Comparison of ENCODE assay signal across 8 mouse cellular contexts in the genomic region with DNA sequence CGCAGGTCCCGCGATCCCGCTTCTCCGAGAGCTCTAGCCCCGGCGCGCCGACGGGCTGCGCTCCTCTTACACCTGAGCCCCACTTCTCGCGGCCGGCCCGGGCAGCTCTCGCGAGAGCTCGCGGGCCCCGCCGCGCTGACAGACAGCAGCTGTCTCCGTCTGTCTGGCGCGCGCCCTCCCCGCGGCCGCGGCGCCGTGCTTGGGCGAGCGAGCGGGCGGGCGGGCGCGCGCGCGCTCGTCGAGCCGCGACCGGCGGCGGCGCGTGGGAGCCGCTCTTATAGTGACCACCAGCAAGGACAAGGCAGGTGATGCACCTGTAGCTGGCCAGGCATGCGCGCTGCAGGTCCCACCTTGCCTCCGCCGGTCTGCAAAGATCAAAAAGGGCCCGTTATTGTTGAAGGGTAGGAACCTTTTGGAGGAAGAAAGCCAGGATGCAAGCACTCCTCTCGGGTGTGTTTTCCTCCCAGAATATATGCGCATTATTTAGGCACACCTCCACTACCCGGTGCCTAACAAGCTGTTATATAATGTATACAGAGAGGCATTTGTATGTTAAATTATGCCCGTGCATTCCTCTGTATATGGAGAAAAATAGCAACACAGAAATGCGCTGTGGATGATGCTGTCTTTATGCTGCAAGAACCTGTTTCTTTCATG. TPM values are rescaled to one million over a fixed set of nuclear protein-coding genes. Genes with fewer than 3 reads are reported as not detected.
A peak's percentile ranks its signal among the peaks of the same experiment; 100 is the strongest.
DNase-seq lines count a peak whose midpoint lies in the region; ATAC-seq and TF ChIP-seq lines count a peak whose summit lies in the region.

A gene (minus strand): TSS at position 34 of the 657 bp plus-strand sequence.

- H3K4me3 ChIP-seq in spleen, adult 2 months (ENCODE audit: extremely low read depth, insufficient read depth, insufficient read length): peak within 1 kb of the TSS; percentile 43
- H3K4me3 ChIP-seq in heart, embryonic 12.5 days: peak within 1 kb of the TSS; percentile 60
- H3K4me3 ChIP-seq in stomach, postnatal 0 days (ENCODE audit: low read depth, low read length): peak within 1 kb of the TSS; percentile 45

- peak within 1 kb of the TSS; percentile 49; the same call in 1 of the 2 replicates for H3K9ac ChIP-seq in heart, embryonic 12.5 days
- 0 out of 2 replicates have a peak within 1 kb of the TSS, but pooled peaks have one; percentile 18 for H3K9ac ChIP-seq in stomach, postnatal 0 days (ENCODE audit: low read length)

- no peak within 1 kb of the TSS for H3K27ac ChIP-seq in spleen, adult 2 months (ENCODE audit: insufficient read depth, low read length)
- H3K27ac ChIP-seq in heart, embryonic 12.5 days (ENCODE audit: poor library complexity, severe bottlenecking): no peak within 1 kb of the TSS
- H3K27ac ChIP-seq in stomach, postnatal 0 days (replicated peaks): no peak within 1 kb of the TSS

- H3K36me3 ChIP-seq in spleen, adult 2 months (ENCODE audit: control insufficient read depth, insufficient read depth, low read length): no peaks in the 10 kb centered on the region
- no peaks in the 10 kb centered on the region for H3K36me3 ChIP-seq in heart, embryonic 12.5 days
- H3K36me3 ChIP-seq in stomach, postnatal 0 days (ENCODE audit: control insufficient read depth, insufficient read depth, low read length): no peaks in the 10 kb centered on the region

- 1% methylated on average over 62 of the region's 62 CpGs for WGBS in spleen, adult 2 months
- under 1% methylated on average over 62 of the region's 62 CpGs for WGBS in heart, embryonic 12.5 days
- 2% methylated on average over 25 of the region's 62 CpGs for WGBS in stomach, postnatal 0 days

- H3K4me1 ChIP-seq in spleen, adult 2 months (ENCODE audit: control insufficient read depth, insufficient read depth, insufficient read length): peaks cover 12% of the 10 kb centered on the region
- peaks cover 25% of the 10 kb centered on the region for H3K4me1 ChIP-seq in heart, embryonic 12.5 days (replicated peaks)
- peaks cover 3% of the 10 kb centered on the region; the same call in 1 of the 2 replicates for H3K4me1 ChIP-seq in stomach, postnatal 0 days (replicated peaks; ENCODE audit: control insufficient read depth, insufficient read depth)

- ATAC-seq in heart, embryonic 12.5 days (ENCODE audit: insufficient number of reproducible peaks, low FRiP score): peak; percentile 81
- peak; percentile 73 for ATAC-seq in megakaryocyte-erythroid progenitor cell, adult 5-6 weeks (replicated peaks; ENCODE audit: low FRiP score, low TSS enrichment, poor library complexity, severe bottlenecking)
- ATAC-seq in stomach, postnatal 0 days (ENCODE audit: low FRiP score, low TSS enrichment): peak; percentile 89

- DNase-seq in spleen, adult 2 months (ENCODE audit: low read depth in 1 of 2, low spot score in 2 of 2): peak in 1 of 2 experiments; percentile 40
- DNase-seq in spleen, postnatal 14 days (ENCODE audit: low spot score in 2 of 2): no peak
- peak; percentile 78 for DNase-seq in embryo, embryonic 10 days (ENCODE audit: low spot score)
- peak; percentile 23 to 73 for DNase-seq in kidney, postnatal 36 days
- DNase-seq in stomach, postnatal 0 days (ENCODE audit: low spot score): peak; percentile 70
- DNase-seq in frontal cortex, postnatal 25 days (ENCODE audit: low spot score in 2 of 2): no peak

- TF ChIP-seq EP300 in stomach, postnatal 0 days (optimal IDR thresholded peaks at IDR 0.05): no peak

- no peak for TF ChIP-seq CTCF in spleen, adult 2 months (IDR thresholded peaks at IDR 0.05; ENCODE audit: extremely low read depth, insufficient read depth, insufficient read length, insufficient replicate concordance)
- no peak for TF ChIP-seq CTCF in stomach, postnatal 0 days (IDR thresholded peaks at IDR 0.05; ENCODE audit: low read depth)

- TF ChIP-seq POLR2A in spleen, adult 2 months (IDR thresholded peaks at IDR 0.05; ENCODE audit: low read depth, low read length): no peak

- H3K9me3 ChIP-seq in heart, embryonic 12.5 days (replicated peaks): no peaks in the 10 kb centered on the region
- H3K9me3 ChIP-seq in stomach, postnatal 0 days (ENCODE audit: control insufficient read depth, low read length): no peaks in the 10 kb centered on the region

- peak within 1 kb of the TSS; percentile 87 for H3K4me2 ChIP-seq in heart, embryonic 12.5 days
- H3K4me2 ChIP-seq in stomach, postnatal 0 days (replicated peaks; ENCODE audit: low read depth): peak within 1 kb of the TSS; percentile 78

- peaks cover 55% of the 10 kb centered on the region for H3K27me3 ChIP-seq in spleen, adult 2 months (ENCODE audit: control insufficient read depth, insufficient read depth, low read length)
- peaks cover 93% of the 10 kb centered on the region for H3K27me3 ChIP-seq in heart, embryonic 12.5 days (replicated peaks)
- H3K27me3 ChIP-seq in stomach, postnatal 0 days (ENCODE audit: control insufficient read depth, insufficient read depth, low read length): peaks cover 47% of the 10 kb centered on the region

RNA-seq across cellular contexts. Expression of the gene that starts here (rescaled TPM):
- 0.01 and 0.07 TPM in 2 replicates for polyA plus RNA-seq in spleen, adult 2 months (2012; rRNA removed)
- 0.08 TPM in 1 of 2 replicates, not detected in the other for polyA plus RNA-seq in heart, embryonic 12.5 days (2016; fragmentation: Nextera tagmentation; extraction: Ambion mirVana)
- 0.52 TPM in 1 of 2 replicates, not detected in the other for total RNA-seq in megakaryocyte-erythroid progenitor cell, adult 5-6 weeks (2014; fragmentation: Nextera tagmentation)
- total RNA-seq in megakaryocyte-erythroid progenitor cell, adult 5-6 weeks (2017): 0.19 and 0.34 TPM in 2 replicates
- polyA plus RNA-seq in stomach, postnatal 0 days (2015; fragmentation: Nextera tagmentation; extraction: Ambion mirVana): 0.19 and 0.41 TPM in 2 replicates

Comparison
In these comparisons a context has a peak if more than half of its experiments do, and no peak if none do; other contexts are left out.
1. Peak in ATAC-seq, H3K4me3 ChIP-seq, H3K9ac ChIP-seq and H3K4me2 ChIP-seq in heart, embryonic 12.5 days; RNA of the gene not detected or under 1 TPM.
2. Peak in ATAC-seq in megakaryocyte-erythroid progenitor cell, adult 5-6 weeks; RNA of the gene not detected or under 1 TPM.
3. Peak in DNase-seq, ATAC-seq, H3K4me3 ChIP-seq, H3K9ac ChIP-seq and H3K4me2 ChIP-seq in stomach, postnatal 0 days; RNA of the gene not detected or under 1 TPM.
4. DNase-seq: peak in embryo, embryonic 10 days (single experiment) and kidney, postnatal 36 days (2 of 2); none in spleen, postnatal 14 days (0 of 2) and frontal cortex, postnatal 25 days (0 of 2).
5. Peak in every context shown above with its lines, with median percentiles within 50 percentile points of each other: H3K4me3 ChIP-seq and ATAC-seq.